Mouse (Mus musculus): ENCODE results near the gene Chit1.
A peak's percentile ranks its signal among the peaks of the same experiment; 100 is the strongest.

Gene Chit1

DNA sequence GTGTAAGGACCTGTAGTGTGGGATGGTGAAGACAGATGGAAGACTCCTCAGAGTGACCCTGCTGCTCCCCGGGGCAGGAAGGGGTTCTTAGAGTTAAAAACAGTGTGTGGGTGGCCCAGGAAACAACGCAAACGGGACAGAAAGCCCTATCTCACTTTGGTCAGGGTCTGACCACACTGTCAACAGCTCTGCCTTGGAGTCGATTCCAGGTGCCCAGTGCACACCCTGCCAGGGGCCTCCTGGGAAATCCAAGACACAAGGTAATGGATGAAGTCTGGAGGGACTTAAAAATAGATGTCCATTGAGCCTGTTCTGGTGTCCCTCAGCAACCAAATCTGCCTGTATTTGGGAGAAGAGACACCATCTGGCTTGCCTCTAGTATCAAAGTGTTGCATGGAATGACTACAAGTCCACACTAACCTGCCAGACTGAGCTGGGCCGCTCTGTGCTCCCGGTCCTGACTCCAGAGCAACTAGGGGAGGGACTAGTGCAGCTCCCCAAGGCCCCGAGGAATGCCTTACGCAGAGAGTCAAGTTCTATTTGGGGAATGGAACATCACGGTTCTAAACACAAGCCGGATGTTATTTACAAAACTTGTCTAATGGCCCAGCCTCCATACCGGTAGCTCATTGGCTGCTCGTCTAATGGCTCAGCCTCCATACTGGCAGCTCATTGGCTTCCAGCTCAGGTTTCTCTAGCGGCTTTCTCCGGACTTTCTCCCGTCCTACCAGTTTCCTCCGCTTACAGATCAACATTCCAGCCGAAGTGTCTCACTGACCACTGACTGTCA, 12.1 kb upstream of the Chit1 start:
- DNase-seq (ENCODE audit: low spot score) = peak; percentile 70

DNA sequence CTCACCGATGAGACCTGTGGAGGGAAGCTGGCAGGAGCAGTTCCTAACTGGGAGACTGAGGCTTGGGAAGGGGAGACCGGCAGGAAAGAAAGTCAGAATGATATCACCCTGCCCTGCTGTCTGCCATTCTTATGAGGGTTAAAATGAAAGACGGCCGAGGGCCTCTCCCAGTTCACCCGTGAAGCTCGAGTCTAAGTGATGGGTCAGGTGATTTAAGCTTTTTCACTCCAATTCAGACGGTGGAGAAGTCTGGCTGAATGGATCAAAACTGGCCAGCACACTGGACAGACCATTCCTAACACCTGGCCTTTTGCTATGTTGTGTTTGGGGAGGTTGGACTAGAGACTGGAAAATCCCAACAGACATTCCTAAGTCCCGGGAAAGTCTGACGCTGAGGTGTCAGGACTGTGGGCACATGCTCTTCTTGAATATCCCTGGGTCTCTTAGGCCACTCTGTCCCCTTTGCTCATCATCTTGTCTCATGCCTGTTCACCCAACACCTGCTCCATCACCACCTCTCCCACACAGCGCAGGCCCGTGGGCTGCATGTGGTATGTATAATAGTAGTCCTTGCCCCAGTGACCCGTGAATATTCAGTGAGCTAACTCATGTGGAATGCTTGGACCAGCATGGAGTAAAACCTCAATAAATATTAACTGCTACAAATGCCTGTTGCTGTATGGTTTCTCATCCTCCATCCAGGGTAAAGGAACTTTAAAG, 11.4 kb upstream of the Chit1 start:
- DNase-seq (ENCODE audit: low spot score) = no peak

DNA sequence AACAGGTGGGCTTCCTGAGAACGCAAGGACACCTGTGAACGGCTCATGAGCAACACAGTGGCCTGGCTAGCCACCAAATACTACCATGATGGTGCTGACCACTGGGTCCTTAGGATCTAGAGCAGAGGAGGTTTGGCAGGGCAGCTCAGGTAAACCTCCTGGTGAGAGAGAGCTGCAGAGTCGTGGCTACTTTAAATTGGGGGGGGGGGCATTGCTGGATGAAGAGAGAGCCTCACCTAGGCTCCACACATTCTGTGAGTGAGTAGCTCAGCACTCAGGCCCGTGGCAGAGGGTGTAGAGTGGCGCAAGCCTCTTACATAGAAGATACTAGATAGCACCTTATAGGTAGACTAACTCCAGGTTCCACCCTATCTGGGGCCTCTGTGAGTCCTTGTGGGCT, 10.6 kb upstream of the Chit1 start:
- no peak for DNase-seq (ENCODE audit: low spot score)

DNA sequence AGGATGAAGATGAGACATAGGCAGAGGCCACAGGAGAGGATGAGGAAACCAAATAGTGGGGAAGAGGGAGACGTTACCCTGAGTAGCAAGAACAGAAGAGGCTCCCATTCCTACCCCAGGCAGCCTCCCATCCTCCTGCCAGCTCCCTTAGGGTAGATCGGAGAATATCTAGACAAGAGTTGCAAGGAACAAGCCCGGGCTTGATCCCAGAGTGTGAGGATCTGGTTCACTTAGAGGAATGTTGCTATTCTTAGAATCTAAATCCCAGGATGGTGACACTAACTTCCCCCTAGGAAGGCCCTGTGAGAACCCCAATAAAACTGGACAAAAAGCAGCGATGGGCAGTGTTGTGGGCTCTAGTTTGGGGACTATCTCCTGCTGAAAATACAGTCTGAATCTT, 10.1 kb upstream of the Chit1 start:
- no peak for DNase-seq (ENCODE audit: low spot score)

DNA sequence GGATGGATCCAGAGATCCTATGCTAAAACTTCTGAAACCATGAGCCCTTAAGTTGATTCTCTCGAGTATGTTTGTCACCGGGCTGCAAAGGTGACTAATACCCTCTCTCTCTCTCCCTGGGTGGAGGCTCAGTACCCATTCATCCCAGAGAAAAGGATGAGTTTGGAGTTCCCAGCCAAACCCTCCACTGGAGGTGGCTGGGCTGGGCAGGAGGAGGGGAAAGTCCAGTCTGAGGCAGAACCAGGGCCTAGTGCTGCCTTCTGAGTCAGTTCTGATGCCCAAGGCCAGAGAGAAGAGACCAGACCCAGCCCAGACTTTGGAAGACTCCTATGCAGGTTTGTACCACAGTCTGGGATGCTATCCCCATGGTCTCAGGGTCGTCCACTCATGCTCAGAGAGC, 9.4 kb upstream of the Chit1 start:
- DNase-seq (ENCODE audit: low spot score) = no peak

DNA sequence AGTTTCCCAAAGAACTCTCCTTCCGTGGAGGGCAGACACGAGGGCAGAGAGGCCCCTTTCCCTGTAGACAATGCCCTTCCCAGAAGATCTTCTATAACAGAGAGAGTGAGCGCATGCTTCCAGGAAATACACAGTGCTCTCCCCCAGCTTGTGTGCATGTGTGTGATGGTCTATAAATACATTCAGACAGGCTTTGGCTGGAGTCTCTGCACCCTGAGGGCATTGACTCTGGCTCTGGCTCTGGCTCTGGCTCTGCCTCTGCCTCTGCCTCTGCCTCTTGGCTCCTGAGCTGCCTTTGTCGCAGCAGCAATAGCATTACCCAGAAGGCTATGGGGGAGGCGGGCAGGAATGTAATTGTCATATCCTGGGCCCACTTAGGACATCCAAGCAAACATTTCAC, 7.2 kb upstream of the Chit1 start:
- no peak for DNase-seq (ENCODE audit: low spot score)

DNA sequence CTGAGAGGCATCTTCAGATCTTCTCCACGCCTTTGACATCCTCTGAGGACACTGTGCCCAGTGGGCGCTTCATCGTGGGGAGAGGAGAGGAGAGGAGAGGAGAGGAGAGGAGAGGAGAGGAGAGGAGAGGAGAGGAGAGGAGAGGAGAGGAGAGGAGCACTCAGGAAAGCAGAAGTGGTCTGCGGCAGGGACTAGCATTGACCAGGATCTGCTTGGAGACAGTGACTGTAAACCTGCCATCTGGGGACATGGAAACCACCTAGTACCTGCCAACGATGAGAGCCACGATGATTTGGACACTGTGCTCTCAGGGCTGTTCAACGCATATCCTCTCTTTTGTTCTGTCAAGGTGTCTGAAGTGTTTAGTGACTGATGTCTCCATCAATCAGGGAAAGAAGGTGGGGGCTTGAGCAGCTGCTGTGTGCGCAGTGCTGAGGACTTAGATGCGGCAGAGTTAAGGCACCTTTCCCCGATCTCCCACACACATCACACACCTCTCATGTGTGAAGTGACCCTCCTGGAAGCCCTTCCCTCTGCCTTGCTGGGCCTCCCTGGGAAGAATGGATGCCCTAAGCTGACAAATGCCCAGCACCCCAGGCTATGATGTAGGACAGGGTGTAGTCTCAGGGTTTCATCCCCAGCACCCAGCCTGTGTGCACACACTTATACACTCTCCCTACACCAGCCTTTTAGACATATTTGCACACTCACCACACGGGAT, 5.8 kb upstream of the Chit1 start:
- DNase-seq (ENCODE audit: low spot score) = no peak

DNA sequence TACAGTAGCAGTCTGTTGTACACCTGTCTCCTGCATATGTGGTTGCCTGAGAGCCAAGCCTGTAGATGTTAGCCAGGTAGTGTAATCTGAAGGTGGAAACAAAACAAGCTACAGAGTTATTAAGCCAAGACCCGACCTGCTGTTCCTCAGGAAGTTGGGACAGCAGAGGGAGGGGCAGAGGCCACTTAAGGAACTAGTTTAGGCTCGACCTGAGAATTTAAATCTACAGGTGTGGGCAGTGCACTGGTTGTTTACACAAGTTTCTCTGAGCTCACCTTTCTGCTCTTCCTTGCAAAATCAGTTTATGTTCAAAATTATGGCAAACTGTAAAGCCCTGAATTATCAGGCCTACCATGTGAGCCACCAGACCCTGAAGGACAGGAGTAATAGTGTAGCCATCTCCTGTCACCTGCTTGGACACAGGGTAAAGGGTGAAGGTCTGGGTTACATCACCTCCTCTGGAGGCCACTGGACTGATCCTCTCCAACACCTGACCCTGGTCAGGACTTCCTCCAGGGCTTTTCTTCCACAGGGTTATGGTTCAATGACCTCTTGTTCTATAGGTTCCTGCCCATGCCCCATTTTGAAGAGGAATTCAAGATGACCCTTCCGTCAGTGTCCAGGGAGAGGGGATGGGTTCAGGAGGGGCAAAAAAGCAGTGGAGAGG, 5.1 kb upstream of the Chit1 start:
- no peak for DNase-seq (ENCODE audit: low spot score)

DNA sequence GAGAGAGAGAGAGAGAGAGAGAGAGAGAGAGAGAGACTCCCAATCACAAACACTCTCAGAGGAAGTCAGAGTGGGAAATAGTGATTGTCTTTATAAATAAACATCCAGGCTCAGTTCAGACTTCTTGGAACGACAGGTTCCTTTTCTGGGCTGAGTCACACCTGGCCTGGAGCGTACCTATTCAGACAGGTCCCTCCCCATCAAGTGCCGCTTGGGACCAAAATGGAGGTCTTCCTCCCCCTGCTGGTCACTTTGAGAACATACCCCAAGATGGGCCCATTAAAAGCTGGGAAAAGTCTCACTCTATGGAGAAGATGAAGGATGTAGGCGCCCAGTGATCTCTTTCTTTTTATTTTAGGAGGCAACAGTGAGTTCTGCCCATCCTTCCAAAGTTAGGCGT, 4.3 kb upstream of the Chit1 start:
- peak; percentile 69 for DNase-seq (ENCODE audit: low spot score)

DNA sequence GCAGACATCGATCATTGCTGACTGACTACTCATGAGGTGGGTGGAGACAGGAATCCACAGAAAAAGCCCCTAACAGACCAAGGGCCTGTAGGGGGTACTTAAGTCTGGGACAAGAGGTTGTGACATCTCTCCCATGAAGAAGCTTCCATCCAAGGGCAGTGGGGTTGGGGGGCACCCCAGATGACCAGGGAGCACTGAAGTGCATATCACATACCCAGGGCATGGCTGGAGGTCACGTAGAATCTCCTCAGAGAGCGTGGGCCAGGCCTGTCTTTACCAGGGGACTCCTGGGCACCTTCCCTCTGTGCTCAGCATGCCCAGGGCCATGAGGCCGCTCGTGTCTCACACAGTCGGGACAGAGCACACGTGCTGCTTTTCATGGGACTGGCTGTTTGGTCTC, 3.3 kb upstream of the Chit1 start:
- peak; percentile 37 for DNase-seq (ENCODE audit: low spot score)

DNA sequence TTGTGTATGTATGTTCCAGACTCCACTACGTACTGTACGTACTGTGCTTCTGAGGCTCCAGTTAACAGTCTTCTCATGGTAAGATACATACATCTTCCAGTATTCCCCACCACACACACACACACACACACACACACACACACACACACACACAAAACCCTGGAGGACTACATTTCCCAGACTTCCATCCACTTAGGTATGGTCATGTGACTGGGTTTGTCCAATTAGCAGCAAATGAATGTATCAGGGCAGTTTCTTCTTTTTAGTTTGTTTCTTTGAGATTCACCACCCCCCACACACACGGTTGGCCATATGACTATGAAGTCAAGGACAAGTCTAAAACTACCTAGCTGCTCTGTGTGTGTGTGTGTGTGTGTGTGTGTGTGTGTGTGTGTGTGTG, 1.0 kb upstream of the Chit1 start:
- DNase-seq (ENCODE audit: low spot score) = peak; percentile 37

DNA sequence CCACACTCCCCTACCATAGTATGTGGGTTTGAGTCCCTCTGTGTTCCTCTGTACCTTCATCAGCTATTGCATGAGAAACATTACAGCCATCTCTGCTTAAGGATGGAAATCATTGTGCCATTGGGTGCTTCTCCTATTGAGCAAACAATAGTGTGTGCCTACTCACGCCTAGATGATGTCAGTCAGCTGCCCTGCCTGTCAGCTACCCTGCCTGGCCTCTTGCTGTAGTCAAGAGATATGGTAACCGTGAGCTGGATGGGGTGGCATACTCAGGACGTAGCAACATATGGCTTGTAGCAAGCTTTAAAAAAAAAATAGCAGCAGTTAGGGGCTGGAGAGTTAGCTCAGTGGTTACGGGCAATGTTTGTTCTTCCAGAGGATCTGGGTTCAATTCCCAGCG, 593 bp upstream of the Chit1 start:
- no peak for DNase-seq (ENCODE audit: low spot score)

DNA sequence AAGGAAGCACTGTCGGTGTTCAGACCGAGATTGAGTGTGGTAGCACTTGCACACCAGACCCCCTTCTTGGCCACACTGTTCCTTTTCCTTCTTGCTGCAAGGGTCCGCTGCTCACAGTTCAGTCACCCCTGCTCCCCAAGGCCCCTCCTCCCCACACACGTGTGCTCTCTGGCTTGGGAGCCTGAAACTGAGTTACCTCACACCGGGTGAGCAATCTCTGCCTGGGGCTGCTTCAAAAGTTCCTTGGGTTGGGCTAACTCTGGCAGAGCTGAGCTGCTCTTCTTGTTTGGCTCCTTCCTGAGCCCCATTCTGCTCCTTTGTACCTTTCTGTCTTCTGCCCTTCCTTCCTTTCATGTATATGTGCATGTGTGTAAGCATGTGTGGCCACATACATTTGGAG, 2.5 kb downstream of the Chit1 start:
- DNase-seq (ENCODE audit: low spot score) = no peak

DNA sequence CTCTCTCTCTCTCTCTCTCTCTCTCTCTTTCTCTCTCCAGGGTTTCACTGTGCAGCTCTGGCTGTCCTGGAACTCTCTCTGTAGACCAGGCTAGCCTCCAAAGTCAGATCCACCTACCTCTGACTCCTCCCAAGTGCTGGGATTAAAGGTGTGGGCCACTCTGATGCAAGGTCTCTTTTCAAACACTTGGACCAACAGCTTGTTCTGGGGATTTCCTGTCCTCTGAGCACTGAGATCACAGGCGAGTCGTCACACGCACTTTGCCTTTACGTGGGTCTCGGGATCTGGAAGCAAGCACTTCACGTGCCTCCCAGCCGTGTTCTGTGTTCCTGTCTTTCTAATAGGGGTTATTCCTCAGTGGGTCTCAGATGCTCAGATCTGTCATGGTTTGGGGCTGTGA, 3.0 kb downstream of the Chit1 start:
- no peak for DNase-seq (ENCODE audit: low spot score)

DNA sequence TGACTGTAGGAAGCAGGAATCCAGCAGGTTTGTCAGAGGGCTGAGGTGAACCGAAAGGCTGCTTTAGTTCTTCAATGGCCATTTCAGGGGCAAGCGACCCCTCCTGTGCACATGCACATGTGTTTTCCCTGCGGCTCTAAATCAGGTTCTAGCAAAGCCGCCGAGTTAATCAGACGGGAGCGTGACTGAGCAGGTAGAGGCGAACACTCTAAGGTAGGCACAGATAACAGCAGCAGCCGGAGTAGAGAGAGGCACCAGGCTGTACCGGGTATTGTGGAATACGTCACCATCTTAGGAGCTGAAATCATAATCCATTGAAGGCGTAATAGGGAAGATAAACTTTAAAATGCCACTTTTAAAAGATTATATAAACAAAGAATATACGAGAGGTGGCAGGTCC, 3.7 kb downstream of the Chit1 start:
- DNase-seq (ENCODE audit: low spot score) = no peak

DNA sequence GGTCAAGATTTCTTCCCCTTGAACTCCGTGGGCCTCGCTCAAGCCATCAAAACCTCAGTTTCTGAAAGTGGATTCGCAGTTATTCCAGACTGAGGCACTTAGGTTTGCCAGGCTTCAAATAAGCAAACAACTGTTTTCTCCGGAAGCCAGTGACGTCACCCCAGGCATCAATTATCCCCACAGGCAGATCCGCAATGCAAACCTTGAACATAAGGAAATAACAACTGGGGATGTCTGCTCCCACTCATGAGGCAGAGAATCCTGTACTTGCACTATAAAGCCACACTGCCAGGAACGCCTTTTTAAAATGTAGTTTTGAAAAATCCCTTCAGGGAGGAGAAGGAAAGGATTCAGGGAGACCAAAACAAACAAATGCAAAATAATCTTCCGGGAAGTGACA, 4.4 kb downstream of the Chit1 start:
- DNase-seq (ENCODE audit: low spot score) = no peak

DNA sequence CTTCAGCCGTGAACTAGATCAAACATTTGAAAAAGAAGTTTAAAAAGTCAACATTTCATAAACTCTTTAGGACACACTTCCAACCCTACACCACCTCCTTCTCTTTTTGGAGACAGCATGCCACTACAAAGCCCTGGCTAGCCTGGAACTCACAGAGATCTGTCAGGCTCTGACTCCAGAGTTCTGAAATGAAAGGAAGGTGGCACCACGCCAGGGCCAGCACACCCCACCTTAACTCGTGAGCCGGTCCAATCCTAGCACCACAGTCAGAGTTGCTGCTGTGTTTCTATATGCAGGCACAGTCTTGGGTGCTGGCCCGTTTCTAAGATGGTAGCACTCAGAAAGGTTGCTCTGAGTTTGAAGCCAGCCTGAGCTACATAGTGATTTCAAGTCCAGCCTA, 6.1 kb downstream of the Chit1 start:
- DNase-seq (ENCODE audit: low spot score) = peak; percentile 55

DNA sequence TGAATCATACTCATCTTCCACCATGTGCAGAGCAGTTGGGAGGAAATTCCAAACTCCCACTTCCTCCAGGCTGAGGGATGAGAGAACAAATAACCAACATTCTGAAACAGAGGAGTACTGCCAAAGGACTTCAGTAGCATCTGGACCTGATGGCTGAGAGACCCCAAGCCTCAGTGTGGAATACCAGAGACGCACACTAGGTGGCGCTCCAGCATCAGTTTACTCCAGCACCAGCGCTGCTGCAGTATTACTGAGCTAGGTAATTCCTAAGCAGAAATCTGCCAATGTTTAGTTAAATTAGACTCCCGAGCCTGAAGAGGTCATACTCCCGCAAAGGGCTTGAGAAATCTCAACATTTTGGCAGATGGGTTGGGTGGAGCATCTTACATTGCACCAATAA, 9.1 kb downstream of the Chit1 start:
- DNase-seq (ENCODE audit: low spot score) = peak; percentile 95

DNA sequence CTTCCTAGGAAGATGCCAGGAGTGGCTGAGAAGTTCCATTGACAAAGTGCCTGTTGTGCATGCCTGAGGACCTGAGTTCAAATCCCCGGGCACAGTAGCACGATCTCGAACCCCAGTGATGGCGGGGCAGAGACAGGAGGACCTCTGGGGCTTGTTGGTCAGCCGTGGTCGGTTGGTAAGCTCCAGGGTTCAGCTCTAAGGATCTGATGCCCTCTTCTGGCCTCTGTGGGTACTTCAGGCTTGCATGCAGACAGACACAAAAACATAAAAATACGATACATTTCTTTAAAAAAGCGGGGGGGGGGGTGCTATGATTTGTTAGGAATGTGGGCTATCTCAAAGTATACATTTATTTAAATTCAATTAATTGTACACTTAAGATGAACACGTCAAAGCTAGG, 11.2 kb downstream of the Chit1 start:
- peak; percentile 67 for DNase-seq (ENCODE audit: low spot score)

DNA sequence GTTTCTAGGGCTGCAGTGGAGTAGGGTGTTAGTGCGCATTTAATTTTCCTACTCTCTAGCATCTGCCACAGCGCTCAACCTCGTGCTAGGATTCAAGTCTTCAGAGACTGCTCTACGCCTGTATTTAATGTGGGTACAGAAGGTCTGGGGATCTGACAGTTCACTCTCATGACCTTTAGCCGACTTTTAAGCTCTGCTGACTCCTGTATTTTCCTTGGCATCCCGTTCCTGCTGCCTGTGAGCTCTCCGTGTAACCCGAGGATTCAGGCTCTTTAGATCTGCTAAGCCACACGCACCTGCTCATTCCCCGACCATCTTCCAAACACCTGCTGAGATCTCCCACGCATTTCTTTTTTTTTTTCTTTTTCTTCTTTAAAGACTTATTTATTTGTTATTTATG, 22.3 kb downstream of the Chit1 start:
- no peak for DNase-seq (ENCODE audit: low spot score)

DNA sequence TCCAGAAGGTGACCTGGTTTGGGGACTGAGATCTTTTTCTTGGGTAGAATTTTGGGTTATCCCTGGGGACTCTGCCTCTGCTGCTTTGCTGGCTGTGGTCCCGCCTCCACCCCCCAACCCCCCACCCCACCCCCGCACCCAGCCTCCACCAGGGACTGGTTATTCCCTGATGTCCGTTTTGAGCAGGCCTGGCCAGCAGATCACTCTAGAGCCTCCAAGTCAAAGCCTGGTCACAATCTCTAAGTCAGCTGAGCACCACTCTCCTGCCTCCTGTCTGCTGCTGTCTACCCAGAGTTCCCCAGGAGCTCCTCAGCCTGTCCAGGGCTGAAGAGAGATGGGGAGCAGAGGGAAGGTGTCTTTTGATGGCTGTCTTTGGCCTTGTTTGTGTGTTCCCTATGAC, 25.3 kb downstream of the Chit1 start:
- DNase-seq (ENCODE audit: low spot score) = no peak

DNA sequence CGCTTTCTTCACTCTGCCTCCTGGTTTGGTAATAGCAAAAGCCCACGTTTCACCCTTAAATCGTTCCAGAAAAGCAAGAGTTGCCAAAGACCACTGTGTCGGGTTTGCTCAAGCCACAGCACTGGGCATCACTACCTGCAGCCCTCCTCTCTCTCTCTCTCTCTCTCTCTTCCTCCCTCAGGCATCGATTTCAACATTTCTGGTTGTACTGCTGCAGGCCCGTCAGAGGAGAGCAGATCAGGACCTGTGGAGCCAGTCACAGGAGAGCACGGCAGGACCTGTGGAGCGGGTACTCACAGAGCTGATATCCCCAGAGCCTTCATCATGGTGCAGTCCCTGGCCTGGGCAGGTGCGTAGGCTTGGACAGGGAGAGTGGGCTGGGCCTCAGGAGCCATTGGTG, 27.4 kb downstream of the Chit1 start:
- DNase-seq (ENCODE audit: low spot score) = no peak

DNA sequence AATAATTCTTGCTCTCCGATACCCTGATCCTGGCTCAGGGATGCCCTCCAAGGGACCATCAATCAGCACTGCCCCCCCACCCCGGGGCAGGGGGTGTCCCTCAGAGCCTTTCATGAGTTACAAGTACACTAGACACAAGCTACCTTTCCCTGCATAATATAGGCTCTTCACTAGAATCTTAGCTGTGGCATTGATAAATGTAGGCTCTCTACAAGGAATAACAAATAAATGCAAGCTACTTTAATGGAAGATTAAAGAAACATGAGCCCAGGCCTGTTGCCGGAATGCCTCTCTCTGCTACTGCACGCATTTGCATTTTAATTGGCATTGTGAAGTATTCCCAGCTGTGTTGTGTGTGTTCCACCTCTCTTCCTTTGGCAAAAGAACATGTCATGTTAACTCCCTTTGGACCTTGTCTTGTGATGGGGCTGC, 31.3 kb downstream of the Chit1 start:
- no peak for DNase-seq (ENCODE audit: low spot score)

All from testis, postnatal 10 days (tissue).